Mouse (Mus musculus) left cerebral cortex, adult 9 months (tissue): ENCODE measurements around the gene Cobll1.
"Not testable (repeated sequence)": the region's sequence is repeated elsewhere in the genome, so short reads cannot be mapped to it uniquely, and the experiment has no call there.

ENCODE experiments used
- DNase-seq, 2 experiments: peaks; one replicate each; pipeline ENCODE4 v3.0.0; 2022; ENCODE audit warnings: low spot score in 2 of 2

The Cobll1 gene

DNA sequence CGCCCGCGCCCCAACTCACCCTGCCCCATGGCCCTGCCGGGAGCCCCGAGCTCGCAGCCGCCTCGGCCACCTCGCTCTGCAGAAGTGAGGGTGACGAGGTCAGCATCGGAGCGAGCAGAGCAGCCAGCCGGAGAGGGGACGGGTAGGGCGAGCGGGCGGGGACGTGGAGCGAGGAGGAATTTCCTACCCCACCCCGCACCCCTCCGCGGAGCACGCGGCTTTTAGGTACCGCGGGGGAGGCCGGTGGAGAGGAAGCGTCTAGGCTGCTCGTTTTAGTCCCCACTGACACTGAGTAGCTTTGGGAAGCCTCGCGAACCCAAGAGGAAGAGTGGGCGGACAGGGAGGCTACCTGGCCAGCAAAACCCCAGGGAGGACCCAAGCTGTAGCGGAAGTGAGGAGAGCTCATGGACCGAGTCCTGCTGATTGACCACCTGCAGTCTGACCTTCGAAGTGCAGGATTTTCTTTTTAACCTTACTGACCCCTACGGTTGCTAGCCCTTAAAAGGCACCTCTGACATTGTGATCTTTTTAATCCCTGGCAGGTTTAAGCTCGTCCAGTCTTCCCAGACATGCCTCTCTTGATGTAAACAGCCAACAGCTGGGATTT, at the start of gene Cobll1:
Gene Cobll1, minus strand, starts transcription at position 440 of the 607 bp plus-strand sequence.
- no peak for DNase-seq

DNA sequence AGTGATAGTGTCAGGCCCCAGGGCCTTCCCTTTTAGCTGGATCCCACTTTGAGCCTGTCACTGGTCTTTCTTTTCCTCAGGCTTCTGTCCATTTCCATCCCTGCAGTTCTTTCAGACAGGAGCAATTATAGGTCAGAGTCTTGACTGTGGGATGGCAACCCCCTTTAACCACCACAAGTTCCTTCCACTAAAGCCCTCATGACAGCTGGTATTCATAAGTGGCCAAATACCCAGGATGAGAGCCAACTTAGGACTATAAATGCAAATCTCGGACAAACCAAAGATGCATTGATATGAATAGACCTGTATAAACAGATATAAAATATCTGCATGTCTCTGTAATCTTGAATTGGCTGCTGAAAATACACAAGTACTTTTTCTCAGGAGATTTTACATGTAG, 49.5 kb upstream of the Cobll1 start:
- DNase-seq: no peak

DNA sequence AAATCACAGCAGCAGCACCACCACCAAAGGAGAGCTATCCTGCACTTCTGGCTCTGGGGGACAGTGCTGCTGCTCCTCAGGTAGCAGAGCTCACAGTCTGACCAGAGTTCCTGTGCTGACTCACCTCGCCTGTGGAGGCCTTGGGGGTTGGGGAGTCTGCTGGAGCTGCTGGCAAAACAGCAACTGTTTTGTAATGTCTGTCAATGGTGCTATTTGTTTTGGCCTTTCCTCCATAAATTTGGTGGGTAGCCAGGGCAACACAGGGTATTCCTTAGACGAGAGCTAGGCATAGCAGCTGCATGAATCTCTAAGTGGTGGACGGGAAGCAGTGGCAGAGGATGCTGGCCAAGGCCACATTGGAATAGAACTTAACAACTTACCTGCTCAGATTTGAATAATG, 46.2 kb upstream of the Cobll1 start:
- DNase-seq: peak in 1 of 2 experiments; percentile 19

GRCm38 (mm10) chr2:65282979-65283378, 43.8 kb upstream of the Cobll1 start:
- DNase-seq: no peak

DNA sequence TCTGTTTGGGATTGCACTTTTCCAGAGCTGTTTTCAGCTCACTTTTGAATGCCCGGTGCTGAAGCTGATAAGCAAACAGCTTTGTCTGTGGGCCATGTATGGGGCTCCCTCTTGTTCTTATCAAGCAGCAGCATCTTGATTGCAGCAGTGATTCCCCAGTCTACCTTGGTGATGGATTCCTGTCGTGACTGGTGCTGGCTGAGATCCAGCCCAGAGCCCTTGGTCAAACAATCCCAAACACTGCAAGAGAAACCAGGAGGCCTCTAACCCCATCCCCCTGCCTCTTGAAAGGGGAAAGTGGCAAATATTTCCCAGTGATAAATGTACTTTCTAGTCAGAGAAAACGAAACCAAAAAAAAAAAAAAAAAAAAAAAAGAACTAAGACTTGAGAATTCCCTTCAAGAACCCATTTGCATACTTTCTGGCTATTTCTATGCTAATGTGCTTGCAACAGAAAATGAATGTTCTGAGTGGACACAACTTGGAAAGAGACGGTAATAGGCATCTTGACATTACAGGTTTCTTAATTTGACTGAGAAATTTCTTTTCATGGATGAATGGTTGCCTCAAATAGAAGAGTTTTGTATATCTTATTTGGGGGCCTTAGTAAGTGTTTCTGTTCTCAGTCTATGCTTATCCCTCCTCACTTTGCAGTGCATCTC, 40.0 kb upstream of the Cobll1 start:
- no peak for DNase-seq

DNA sequence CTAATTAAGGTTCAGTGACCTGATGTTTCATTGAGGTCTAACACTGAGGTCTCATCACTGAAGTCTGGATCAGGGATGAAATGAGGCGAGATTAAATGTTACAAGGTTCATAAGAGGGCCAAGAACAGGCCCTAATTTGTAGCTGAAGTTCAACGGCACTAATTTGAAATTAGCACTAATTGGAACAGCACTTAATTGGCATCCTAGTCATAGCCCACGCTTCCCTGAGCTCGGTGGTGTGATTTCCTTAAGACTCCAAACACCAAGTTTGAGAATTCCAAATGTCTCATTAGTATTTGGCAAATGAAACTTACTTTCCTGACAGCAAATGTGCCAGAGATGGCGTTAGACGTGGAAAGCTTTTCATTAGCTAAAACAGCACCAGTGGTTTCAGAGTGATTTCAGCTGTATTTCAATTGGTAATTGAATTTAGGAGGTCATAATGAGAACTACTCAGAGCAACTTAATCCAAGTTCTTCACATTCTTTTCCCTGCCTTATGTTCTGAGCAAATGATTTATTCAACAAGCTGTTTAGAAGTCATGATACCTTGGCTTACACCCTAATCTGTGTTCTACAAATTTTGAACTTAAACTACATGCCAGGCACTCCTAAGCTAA, 36.3 kb upstream of the Cobll1 start:
- peak in 1 of 2 experiments; percentile 7 for DNase-seq

GRCm38 (mm10) chr2:65273910-65274309, 34.7 kb upstream of the Cobll1 start:
- no peak for DNase-seq

GRCm38 (mm10) chr2:65268731-65269130, 29.5 kb upstream of the Cobll1 start:
- no peak for DNase-seq

DNA sequence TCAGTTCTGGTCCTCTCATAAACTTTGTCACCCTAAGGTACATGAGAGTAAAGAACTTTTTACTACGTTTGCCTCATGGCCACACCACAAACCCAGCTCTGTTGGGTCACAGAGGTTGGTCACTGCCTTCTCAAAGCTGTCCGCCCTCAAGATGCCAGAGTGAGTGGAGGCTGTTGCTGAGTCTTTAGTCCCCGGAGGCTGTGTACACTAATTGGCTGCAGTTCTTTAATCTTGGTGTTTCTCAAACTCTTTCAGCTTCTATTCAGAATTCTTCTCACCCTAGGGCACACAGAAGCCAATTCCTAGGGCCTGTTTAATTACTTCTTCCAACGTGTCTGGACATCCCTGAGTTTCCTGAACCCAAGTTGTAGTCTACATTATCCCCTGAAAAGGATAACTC, 28.6 kb upstream of the Cobll1 start:
- no peak for DNase-seq

- DNase-seq: no peak
These were observed 27.5 kb upstream of the Cobll1 start for GRCm38 (mm10) chr2:65266576-65267299.

DNA sequence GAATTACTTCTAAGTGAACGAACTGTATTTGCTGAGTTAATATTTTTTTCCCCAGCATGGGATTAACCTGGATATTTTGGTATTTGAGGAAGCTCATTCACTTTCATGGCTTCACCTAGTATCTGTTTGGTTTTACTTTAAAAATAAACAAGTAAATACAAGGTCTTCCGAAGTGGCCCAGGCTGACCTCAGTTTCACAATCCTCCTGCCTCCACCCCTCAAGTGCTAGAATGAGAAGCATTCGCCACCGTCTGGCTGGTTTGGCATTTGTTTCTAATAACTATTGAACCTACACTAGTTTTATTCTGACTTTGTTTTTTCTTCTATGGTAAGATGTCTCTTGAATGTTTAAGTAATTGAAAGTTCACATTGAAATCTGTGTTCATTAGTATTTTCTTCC, 23.0 kb upstream of the Cobll1 start:
- DNase-seq: no peak

GRCm38 (mm10) chr2:65260828-65261227, 21.6 kb upstream of the Cobll1 start:
- not testable (repeated sequence) for DNase-seq

DNA sequence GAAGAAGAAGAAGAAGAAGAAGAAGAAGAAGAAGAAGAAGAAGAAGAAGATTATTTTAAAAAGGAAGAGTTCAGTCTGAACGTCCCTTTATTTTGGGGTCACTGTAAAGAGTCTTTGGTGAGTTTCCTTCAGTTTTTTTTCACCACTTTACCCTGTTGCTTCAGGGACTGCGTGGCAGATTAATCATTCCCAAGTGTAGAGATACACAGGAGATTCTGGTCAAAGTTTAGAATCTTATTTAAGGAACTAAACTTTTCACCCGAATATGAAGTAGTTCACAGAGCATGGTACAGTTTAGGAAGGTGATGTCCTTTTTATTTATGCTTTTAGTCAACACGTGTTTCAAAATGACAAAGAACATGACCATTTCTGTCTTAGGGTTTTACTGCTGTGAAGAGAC, 21.2 kb upstream of the Cobll1 start:
- no peak for DNase-seq

DNA sequence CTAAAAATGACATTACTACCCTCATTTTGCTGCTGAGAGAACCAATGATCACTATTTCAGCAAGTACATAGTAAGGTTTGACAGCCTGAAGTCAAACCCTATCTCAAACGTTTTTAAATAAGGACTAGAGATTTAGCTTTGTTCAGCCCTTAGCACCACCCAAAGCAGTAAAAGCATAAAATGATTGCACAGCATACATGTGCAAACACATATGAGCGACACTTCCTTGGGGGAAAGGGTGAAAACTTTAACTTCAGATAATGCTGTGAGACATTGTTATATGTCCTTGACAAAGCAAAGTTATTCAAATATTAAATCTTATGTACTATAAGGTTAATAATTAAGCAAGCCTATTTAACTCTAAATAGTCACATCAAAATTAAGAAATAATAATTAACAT, 18.2 kb upstream of the Cobll1 start:
- DNase-seq: no peak

DNA sequence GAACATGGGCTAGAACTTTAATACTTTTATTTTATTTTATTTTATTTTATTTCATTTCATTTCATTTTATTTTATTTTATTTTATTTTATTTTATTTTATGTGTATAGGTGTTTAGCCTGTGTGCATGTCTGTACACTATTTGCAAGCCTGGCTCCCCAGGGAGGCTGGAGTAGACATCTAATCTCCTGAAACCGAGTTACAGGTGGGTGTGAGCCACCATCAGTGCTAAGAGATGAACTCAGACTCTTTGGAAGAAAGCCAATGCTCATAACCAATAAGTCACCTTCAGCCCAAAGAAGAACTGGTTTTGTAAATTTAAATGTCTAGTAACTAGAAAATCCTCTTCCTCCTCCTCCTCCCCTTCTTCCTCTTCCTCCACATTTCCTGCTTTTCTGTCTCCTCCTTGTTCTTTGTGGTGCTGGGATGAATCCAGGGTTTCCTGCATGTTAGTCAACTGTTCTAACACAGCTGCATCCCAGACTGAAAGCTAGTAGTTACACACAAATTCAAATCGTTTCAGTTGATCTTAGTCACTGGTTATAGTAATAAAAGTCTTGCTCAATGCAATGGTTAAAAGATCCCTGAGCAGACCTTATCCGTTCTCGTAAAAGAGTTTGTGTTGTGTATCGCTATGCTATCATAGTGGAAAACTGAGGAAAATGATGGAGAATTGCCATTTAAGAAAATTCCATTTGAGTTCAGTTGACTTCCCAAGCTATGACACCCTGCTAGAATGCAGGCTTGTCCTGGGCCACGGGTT, 17.5 kb upstream of the Cobll1 start:
- no peak for DNase-seq

DNA sequence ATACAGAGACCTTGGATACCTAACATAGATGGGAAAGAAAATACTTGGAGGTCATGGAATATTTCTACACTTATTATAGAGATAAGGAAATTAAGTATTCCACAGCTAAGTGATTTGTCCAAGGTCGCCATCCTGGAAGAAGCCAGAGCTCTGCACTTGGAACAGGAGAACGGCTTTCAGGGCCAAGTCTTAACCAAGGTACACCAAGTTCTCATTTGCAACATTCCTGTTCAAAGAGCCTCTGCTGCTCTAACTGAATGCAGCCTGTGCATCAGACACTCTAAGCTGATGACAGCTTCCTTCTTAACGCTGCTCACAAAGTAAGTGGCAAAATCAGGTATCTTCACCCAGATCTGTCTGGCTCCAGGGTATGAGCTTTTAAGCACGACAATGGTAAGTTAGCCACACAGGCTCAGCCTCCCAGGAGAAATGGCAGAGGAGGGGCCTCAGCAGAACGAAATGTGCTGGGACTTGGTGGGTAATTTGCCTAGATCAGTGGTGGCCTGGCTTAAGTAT, 11.4 kb upstream of the Cobll1 start:
- DNase-seq: no peak

DNA sequence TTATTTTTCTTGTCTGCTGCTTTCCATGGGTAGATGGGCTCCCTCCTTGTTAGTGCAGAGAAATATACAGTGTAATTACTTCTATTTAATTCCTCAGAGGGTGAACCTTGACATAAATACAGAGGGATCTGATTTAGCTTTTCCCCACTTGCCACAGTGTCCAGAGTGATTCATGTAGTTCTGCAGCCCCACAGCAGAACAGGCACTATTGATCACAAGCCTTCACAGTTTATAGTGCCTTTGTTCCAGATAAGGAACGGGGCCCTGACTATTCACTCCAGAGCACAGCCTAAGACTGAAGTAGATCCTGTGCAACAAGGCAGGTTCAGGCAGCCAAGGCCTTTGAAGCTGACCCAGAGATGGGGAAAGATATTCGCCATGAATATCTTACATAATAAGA, 10.4 kb upstream of the Cobll1 start:
- DNase-seq: no peak

DNA sequence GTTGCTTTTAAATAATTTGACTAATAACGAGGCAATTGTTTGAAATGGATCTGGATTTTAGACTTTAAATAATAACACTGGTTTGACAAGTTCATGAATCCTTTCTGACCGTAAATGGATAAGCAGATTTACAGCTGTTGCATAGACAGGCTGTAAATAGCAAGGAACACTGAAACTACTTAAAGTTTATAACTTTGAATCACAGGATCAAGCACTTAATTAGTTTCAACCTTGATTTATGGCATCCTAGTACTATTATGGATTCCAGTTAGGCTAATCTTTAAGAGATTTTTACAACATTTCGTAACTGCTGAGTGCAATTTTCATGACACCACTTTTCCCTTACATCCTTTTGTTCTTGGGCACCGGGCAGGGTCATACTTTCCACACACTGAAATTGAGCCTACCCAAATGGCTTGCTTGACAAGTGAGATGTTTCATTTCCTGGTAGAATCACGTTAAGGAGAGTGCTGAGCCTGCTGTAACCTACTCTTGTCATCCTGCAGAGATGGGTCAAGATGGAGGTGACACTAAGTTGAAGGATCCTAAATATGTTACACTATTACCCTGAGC, 1.1 kb upstream of the Cobll1 start:
- no peak for DNase-seq

GRCm38 (mm10) chr2:65238171-65238963, 836 bp downstream of the Cobll1 start:
- peak in 1 of 2 experiments; percentile 26 for DNase-seq

DNA sequence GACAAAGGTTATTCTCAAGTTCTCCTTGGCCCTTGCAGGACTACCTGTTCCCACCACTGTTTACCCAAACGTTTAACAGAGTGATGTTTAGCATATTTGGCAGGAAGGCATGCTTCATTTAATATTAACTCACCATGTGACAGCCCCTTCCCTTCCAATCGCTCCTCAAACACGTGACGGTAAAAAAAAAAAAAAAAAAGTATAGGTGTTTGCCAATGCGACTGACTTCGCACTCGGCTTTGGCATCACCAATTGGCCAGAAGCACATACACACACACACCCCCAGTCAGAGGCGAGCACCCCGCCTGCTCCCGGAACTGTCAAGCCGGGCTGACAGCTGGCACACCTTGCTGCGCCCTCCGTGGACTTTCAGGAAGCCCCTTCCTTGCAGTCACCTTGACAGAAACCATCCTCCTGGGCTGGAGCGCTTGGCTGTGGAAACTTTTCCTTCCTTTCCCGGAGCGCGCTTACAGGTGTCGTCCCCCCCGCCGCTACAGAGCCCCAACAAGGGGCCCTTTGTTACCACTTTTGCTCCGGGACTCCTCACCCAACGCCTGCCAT, 1.5 kb downstream of the Cobll1 start:
- DNase-seq: no peak
